Mouse (Mus musculus) forebrain, postnatal 0 days (tissue): Measurements from ENCODE around the gene Chrd. TPM values are rescaled to one million over a fixed set of nuclear protein-coding genes. Genes with fewer than 3 reads are reported as not detected.

Experiments used
- ATAC-seq: fragments of 200-750 bp; cut with Nextera tagmentation; 2 replicates; pipeline ENCODE4 v1.8.0; 2017; ENCODE audit warnings: mild to moderate bottlenecking, moderate library complexity
- DNase-seq: peaks from one replicate; pipeline ENCODE4 v3.0.0-alpha.2; 2015
- H3K27ac ChIP-seq: fragments of 300-500 bp; sonication (generic); 2 replicates; pipeline ENCODE4 v1.5.1; 2014; ENCODE audit warnings: low read depth, mild to moderate bottlenecking, antibody characterized with exemption, low read length, moderate library complexity, mixed read lengths
- H3K27me3 ChIP-seq: fragments of 300-500 bp; sonication (generic); 2 replicates; pipeline ENCODE4 v1.6.1; 2014; ENCODE audit warnings: mild to moderate bottlenecking, low read length, mixed read lengths; ENCODE audit not compliant: insufficient read depth
- H3K36me3 ChIP-seq: fragments of 300-500 bp; sonication (generic); 2 replicates; pipeline ENCODE4 v1.6.1; 2014; ENCODE audit warnings: mild to moderate bottlenecking, moderate library complexity; ENCODE audit not compliant: insufficient read depth
- H3K4me1 ChIP-seq: fragments of 300-500 bp; sonication (generic); 2 replicates; pipeline ENCODE4 v1.6.1; 2014; ENCODE audit warnings: antibody characterized with exemption; ENCODE audit not compliant: insufficient read depth
- H3K4me2 ChIP-seq: fragments of 300-500 bp; sonication (generic); 2 replicates; pipeline ENCODE4 v1.6.1; 2014; ENCODE audit warnings: low read depth, mild to moderate bottlenecking, moderate library complexity
- H3K4me3 ChIP-seq: fragments of 300-500 bp; sonication (generic); 2 replicates; pipeline ENCODE4 v1.5.1; 2014; ENCODE audit warnings: low read depth, low read length, mixed read lengths
- H3K9ac ChIP-seq: fragments of 300-500 bp; sonication (generic); 2 replicates; pipeline ENCODE4 v1.6.1; 2014; ENCODE audit warnings: mild to moderate bottlenecking
- H3K9me3 ChIP-seq: fragments of 300-500 bp; sonication (generic); 2 replicates; pipeline ENCODE4 v1.6.1; 2016; ENCODE audit warnings: low read length
- CTCF ChIP-seq: sonication (generic); IDR thresholded peaks from 2 replicates; pipeline ENCODE4 v1.5.1; 2016; ENCODE audit warnings: antibody characterized with exemption, control low read depth, low read depth
- WGBS: fragments of 180-500 bp; shearing (Covaris S2); extraction: QIAGEN DNeasy Blood & Tissue Kit; methylation state at CpG from one replicate; pipeline ENCODE4 v1.1.7; 2014; 5-methylcytosine and 5-hydroxymethylcytosine counted together
- polyA plus RNA-seq: library from polyadenylated mRNA; unstranded; fragments of >200 nt; fragmentation: Nextera tagmentation; extraction: Ambion mirVana; gene quantifications from 2 replicates; pipeline ENCODE4 v1.2.1, GENCODE M21; 2015
- total RNA-seq: library from RNA; depleted of rRNA; stranded (reverse); fragments of >200 nt; gene quantifications from 2 replicates; pipeline ENCODE4 v1.2.3, GENCODE M21; 2014

Chrd gene
- total and polyA plus RNA-seq, 2 experiments from 2014 or later = 3.4 to 15.8 TPM

DNA sequence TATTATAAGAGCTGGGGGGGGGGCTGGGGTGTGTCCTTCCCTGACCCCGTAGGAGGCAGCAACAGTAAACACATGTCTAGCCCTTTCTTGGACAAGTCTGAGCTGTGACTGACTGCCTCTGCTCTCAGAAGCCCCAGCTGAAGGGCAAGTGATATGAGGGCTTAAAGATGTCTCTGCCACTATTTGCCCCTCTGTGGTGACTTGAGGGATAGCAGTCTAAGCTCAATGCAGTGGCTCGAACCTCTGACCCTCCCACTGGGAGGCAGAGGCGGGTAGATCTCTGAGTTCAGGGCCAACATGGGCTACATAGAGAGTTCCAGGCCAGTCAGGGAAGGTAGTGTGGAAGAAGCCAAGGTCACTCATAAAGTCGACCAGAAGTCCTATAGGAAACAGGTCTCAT, 22.1 kb upstream of the Chrd start:
- DNase-seq = no peak
- no peaks in the 10 kb centered on the region for H3K9me3 ChIP-seq
- no peak overlapping the region for H3K27ac ChIP-seq
- no peaks in the 10 kb centered on the region for H3K27me3 ChIP-seq
- H3K36me3 ChIP-seq = peaks cover 37% of the 10 kb centered on the region
- ATAC-seq = no peak
- no peak overlapping the region for H3K4me2 ChIP-seq
- 78% methylated on average over 4 of the region's 4 CpGs for WGBS
- peak; percentile 46 for TF ChIP-seq CTCF
- no peak overlapping the region for H3K4me3 ChIP-seq
- peaks cover 11% of the 10 kb centered on the region for H3K4me1 ChIP-seq
- H3K9ac ChIP-seq = no peak overlapping the region

DNA sequence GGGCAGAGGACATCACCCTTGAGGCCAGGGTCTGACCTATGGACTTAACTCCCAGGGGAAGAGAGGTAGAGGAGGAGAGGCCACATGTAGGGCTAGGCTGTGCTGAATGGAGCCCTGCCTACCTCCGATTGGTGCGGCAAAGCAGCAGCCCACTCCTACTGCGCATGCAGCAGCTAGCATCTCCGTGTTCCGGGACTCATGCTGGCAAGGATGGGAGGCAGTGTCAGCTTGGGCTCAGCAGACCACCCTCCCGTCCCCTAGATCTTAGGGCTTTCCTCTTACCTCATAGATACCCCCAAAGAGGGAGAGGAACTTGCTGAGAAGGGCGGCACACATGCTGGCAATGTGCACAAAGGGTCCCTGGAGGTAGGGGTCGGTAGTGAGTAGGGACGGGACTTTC, 20.7 kb upstream of the Chrd start:
- Histone ChIP-seq H3K9me3 (no peaks in the 10 kb centered on the region), H3K4me2 (no peak overlapping the region), H3K4me3 (no peak overlapping the region), H3K27ac (no peak overlapping the region), H3K36me3 (peaks cover 31% of the 10 kb centered on the region), H3K27me3 (no peaks in the 10 kb centered on the region), H3K9ac (no peak overlapping the region), H3K4me1 (peaks cover 11% of the 10 kb centered on the region)
- no peak for ATAC-seq
- TF ChIP-seq CTCF = no peak
- 74% methylated on average over 9 of the region's 9 CpGs for WGBS
- DNase-seq = no peak

DNA sequence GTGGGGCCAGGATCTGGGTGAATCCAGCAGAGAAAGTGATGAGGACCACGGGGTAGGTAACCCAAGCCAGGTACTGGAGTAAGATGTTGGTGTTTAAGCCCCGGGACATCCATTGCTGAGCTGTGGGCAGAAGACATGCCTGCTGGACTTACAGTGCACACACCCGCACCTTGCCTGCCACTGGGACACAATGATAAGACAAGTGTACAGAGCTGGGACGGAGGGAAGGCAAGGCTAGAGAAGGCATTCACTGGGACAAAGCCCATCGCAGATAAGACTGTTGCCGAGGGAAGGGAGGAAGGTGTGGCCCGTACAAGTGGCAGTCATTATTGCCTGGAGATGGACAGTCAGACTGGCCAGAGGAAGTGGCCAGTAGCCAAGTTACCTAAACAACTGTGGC, 20.0 kb upstream of the Chrd start:
- no peak overlapping the region for H3K27ac ChIP-seq
- H3K27me3 ChIP-seq = no peaks in the 10 kb centered on the region
- H3K9me3 ChIP-seq = no peaks in the 10 kb centered on the region
- H3K4me1 ChIP-seq = peaks cover 11% of the 10 kb centered on the region
- H3K4me2 ChIP-seq = no peak overlapping the region
- peaks cover 24% of the 10 kb centered on the region for H3K36me3 ChIP-seq
- H3K4me3 ChIP-seq = no peak overlapping the region
- DNase-seq = no peak
- no peak overlapping the region for H3K9ac ChIP-seq
- TF ChIP-seq CTCF = no peak
- no peak for ATAC-seq
- 91% methylated on average over 7 of the region's 7 CpGs for WGBS

DNA sequence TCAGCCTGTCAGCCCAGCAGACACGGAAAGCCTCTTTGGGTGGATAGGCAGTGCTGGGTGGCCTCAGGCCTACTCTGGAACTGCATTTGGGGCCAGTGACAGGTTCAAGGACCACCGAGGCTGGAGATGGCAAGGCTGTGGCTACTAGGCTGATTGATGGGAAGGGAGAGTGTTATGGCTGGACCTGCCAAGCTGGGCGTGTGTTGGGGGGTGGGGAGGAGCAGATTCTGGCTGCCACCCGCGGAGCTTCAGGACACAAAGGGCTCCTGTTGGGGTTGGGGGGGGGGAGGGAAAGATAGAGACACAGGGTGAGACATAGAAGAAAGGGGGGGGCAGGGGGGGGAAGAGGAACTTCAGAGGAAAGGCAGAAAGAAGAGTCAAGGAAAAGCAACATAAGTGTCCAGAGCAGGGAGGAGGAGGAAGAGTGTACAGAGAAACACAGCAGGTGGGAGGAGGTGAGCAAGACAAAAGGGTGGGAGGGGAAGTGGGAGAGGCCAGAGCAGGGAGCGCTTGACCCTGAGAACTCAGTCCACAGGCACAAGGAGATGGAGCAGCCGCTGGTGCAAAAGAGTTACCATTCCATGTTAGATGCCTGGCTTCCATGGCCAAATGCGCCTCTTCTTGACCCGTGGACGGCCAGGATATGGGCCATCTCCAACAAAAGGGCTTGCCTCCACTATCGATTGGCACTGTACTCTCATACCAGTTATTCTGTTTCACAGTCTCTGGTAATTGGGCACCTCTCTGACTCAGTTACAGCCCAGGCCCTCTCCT, 18.4 kb upstream of the Chrd start:
- peaks cover 17% of the 10 kb centered on the region for H3K36me3 ChIP-seq
- peak overlapping the region; percentile 69; the same call in 1 of the 2 replicates for H3K4me3 ChIP-seq
- no peak overlapping the region for H3K27ac ChIP-seq
- H3K9me3 ChIP-seq = no peaks in the 10 kb centered on the region
- H3K4me2 ChIP-seq = peak overlapping the region; percentile 84
- no peaks in the 10 kb centered on the region for H3K27me3 ChIP-seq
- 0 out of 2 replicates have a peak overlapping the region, but pooled peaks have one; percentile 84 for H3K9ac ChIP-seq
- ATAC-seq (no peak), DNase-seq (no peak)
- WGBS = 36% methylated on average over 11 of the region's 11 CpGs
- peaks cover 14% of the 10 kb centered on the region for H3K4me1 ChIP-seq
- no peak for TF ChIP-seq CTCF

DNA sequence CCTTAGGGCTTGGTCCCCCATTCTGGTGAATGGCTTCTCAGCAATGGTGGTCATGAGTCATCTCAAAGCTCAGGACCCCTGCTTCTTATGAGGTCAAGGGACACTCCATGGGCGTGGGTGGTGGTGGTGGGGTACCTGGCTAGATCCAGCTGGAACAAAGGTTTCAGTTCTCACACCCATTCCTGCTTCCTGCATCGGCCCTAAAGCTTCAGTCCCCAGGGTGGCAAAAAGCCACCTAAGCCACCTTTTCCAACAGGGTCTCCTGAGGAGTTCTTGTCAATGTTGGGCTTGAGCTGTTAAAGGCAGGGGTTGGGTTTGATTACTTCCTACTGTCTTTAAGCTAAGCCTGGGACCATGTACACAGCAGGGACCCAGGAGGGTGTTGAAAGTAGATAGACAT, 17.8 kb upstream of the Chrd start:
- ATAC-seq = no peak
- Histone ChIP-seq H3K4me2 (peak overlapping the region; percentile 84), H3K27me3 (no peaks in the 10 kb centered on the region), H3K9me3 (no peaks in the 10 kb centered on the region), H3K9ac (peak overlapping the region; percentile 84), H3K36me3 (peaks cover 18% of the 10 kb centered on the region), H3K4me1 (peaks cover 14% of the 10 kb centered on the region), H3K4me3 (peak overlapping the region; percentile 69), H3K27ac (no peak overlapping the region)
- DNase-seq = no peak
- 55% methylated on average over 2 of the region's 2 CpGs for WGBS
- TF ChIP-seq CTCF = no peak

DNA sequence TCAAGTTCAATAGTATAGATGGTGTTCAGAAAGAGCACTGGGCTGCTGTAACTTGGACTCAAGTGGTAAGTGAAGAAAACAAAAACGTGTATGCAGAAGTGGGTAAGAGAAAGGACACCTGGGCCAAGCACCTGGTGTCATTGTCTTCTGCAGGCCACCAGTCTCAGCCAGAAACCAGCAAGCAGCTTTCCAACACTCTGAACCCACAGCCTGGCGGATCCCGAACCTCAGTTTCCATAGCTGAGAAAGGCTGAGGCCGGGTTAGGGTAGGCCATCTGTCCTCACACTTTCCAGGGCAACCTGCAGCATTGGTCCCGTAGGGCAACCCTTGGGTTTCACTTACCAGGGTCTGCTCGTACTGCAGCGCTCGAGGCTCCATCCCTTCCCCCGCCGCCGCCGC, 17.4 kb upstream of the Chrd start:
- WGBS = 2% methylated on average over 12 of the region's 12 CpGs
- Histone ChIP-seq H3K4me3 (peak overlapping the region; percentile 69), H3K4me1 (peaks cover 14% of the 10 kb centered on the region), H3K4me2 (peak overlapping the region; percentile 84), H3K27ac (peak overlapping the region; percentile 94), H3K9ac (peak overlapping the region; percentile 84), H3K27me3 (no peaks in the 10 kb centered on the region), H3K36me3 (peaks cover 19% of the 10 kb centered on the region; the same call in 1 of the 2 replicates), H3K9me3 (no peaks in the 10 kb centered on the region)
- ATAC-seq = no peak
- TF ChIP-seq CTCF = no peak
- DNase-seq = no peak

DNA sequence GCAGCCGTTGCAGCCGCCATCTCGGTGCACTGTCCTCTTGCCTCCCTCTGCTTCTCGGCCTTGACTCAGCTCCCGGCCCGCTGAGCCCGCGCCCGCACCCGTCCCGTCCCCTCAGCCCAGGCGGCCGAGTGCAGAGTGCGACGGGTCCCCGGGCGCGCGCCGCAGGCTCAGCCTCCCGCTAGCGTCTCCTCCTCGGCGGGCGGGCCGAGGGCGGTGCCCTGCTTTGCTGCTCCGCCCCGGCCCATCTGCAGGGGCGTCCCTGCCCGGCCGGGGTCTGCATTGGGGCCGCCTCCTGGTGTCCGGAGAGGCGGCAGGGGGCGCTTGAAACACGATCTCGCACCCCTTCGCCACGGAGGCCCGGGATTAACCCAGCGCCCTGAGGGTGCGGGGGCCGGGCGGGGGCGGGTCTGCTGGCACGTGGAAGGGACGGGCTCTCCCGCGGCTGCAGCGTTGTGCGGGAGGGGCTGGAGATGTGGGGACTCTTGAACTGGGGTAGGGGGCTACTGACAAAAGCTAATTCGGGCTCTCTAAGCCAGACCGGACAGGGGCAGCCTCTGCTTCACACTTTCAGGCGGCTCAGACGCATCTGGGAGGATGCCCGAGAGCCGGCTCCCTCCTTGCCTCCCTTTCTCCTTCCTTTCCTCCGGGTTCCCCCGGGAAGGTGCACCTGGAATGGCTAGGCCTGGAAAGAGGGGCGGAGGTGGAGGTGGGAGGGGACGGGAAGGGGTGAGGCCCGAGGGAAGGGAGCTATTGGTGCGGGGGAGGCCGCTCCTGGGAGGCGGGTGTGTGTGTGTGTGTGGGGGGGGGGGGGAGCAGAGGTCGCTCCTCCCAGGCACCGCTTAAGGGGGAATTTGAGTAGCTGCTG, 16.7 kb upstream of the Chrd start:
- peak overlapping the region; percentile 84 for H3K4me2 ChIP-seq
- TF ChIP-seq CTCF = peak; percentile 57
- H3K9ac ChIP-seq = peak overlapping the region; percentile 84
- peaks cover 19% of the 10 kb centered on the region; the same call in 1 of the 2 replicates for H3K36me3 ChIP-seq
- WGBS = 2% methylated on average over 63 of the region's 68 CpGs
- H3K27ac ChIP-seq = peak overlapping the region; percentile 94
- H3K4me3 ChIP-seq = peak overlapping the region; percentile 69
- peaks cover 14% of the 10 kb centered on the region for H3K4me1 ChIP-seq
- ATAC-seq (peak; percentile 73), DNase-seq (peak; percentile 85)
- no peaks in the 10 kb centered on the region for H3K9me3 ChIP-seq
- no peaks in the 10 kb centered on the region for H3K27me3 ChIP-seq
